Mouse (Mus musculus) right cerebral cortex, postnatal 10 days (tissue): ENCODE measurements around the gene Dhdds.

Source experiments
- DNase-seq, 2 experiments: peaks; one replicate each; pipeline ENCODE4 v3.0.0; 2021; ENCODE audit warnings: low spot score in 2 of 2

Dhdds gene

GRCm38 (mm10) chr4:134000466-134001438 is at the start of gene Dhdds:
TSS of gene Dhdds (minus strand) at chr4:134000918.
- DNase-seq, result peak; percentile 97 to 98

GRCm38 (mm10) chr4:134047648-134048047 is 46.9 kb upstream of the Dhdds start:
- no peak for DNase-seq

- DNase-seq, result no peak
These were observed 42.3 kb upstream of the Dhdds start for GRCm38 (mm10) chr4:134043041-134043440.

GRCm38 (mm10) chr4:134041317-134042123 is 40.8 kb upstream of the Dhdds start:
- peak in 1 of 2 experiments; percentile 45 for DNase-seq

- peak; percentile 81 to 88 for DNase-seq
These were observed 35.2 kb upstream of the Dhdds start for GRCm38 (mm10) chr4:134035953-134036352.

- no peak for DNase-seq
These were observed 25.1 kb upstream of the Dhdds start for GRCm38 (mm10) chr4:134025802-134026201.

DNA sequence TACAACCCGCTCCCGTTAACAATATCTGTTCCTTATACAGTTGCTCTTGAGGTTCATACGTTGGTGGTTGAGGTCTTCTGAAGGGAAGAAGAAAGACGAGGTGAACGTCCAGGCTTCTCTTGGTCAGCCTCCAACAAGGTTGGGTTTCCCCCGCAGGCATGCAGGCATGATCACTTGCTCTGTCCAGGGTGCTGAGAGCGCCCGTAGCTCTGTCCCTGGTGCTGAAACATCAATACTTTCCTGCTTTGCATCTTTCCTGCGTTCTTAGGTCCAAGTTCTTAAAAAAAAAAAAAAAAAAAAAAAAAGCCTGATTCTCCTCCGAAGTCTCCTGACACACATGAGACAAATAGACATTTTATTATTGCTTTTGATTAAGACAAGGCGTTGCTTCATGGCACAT is 19.9 kb upstream of the Dhdds start:
- DNase-seq, result no peak

- no peak for DNase-seq
These were observed 19.1 kb upstream of the Dhdds start for GRCm38 (mm10) chr4:134019641-134020351.

GRCm38 (mm10) chr4:134019210-134019609 is 18.5 kb upstream of the Dhdds start:
- DNase-seq, result no peak

GRCm38 (mm10) chr4:134018779-134019145 is 18.0 kb upstream of the Dhdds start, which contains the start of gene Lin28a:
TSS of gene Lin28a (minus strand) at chr4:134018841.
- DNase-seq, result no peak

GRCm38 (mm10) chr4:134018038-134018778 is 17.5 kb upstream of the Dhdds start:
- DNase-seq, result no peak

DNA sequence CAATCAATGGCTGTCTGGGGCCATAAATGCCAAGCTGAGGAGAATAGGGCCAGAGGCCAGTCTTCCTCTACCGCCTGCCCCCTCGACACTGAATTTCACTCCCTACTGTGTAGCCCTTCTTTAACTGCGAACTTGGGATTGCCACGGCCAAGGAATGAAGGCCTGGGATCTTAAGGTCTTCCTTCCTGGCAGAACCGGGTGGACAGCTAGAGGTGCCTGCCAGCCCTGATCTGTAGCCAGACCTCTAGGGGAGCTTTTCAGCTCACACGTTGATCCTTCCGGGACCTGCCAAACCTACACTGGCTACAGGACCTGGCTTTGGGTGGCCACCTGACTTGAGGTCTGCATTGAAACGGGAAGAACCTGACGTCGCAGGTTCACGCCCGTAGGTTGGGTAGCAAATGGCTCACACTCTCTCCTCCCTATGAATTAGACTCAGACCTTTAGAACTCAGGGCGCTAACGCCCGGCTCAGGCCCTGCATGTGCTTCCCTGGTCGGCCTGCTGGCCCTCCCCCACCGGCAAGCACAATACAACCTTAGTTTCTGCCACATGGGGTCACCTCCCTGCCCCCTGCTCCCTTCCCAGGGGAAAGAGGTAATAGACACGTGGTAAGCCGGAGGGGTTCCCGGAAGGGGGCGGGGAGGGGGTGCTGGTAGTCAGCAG is 16.6 kb upstream of the Dhdds start:
- no peak for DNase-seq

DNA sequence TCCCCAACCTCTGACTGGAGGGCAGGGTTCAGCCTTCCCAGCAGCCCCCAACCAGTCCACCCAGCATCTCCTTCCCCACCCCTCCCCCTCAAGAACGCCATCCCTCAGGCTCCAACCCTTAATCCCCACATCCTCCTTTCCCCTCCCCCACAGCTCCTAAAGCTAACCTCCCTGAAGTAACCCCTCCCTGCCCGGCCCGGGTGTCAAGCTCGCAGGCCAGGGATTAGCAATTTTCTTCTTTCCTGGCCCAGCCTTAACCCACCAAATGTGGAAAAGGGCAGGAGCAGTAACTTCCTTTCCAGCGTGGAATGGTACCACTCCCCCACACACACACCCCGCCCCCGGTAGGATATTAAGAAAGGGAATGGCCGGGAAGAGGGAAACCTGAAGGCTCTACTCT is 16.0 kb upstream of the Dhdds start:
- no peak for DNase-seq

DNA sequence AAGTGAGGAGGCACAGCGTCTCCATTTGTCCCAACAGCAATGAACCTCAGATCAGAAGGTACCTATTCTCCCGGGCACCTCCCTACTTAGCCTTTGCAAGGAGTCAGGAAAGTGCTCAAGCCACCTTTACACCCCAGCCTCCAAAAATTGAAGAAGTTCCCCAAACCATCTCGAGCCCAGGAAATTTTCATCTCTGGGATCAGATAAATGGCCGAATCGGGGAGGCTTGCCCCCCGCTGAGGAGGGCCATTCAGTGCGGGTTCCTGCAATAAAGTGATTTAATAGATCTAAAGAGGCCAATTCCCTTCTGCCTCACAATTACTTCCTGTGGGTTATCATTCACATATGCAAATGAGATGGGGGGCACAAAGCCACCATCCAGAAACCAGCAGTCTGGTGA is 15.5 kb upstream of the Dhdds start:
- DNase-seq, result no peak

DNA sequence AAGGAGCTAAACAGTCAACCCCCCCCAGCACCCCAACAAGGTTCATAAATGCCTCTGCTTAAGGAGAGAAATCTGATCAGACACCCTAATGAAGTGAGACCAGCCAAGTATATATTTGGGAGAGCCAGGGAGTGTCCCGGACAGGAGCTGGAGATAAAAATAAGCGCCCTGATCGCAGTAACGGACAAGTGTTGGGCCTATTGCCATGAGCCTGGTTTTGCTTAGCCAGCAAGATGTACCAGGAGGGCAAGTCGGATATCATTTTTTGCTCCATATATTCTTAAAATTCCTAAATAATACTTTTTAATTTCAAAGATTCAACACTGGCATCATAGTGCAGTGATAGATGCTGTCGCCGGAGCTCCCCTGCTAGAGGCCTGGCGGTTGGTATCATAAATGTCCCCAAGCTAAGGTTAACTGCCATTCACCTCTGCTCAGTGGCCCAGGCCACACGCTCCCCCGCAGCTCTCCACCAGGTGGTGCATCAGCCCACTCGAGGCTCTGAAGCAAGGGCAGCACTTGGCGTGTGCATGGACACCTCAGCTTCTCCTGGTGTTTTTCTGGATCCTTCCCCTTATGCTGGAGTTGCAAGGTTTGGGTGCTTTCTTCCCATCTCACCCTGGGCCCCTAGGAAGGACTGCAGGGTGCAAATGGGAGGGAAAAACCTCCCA is 12.3 kb upstream of the Dhdds start:
- DNase-seq, result no peak

DNA sequence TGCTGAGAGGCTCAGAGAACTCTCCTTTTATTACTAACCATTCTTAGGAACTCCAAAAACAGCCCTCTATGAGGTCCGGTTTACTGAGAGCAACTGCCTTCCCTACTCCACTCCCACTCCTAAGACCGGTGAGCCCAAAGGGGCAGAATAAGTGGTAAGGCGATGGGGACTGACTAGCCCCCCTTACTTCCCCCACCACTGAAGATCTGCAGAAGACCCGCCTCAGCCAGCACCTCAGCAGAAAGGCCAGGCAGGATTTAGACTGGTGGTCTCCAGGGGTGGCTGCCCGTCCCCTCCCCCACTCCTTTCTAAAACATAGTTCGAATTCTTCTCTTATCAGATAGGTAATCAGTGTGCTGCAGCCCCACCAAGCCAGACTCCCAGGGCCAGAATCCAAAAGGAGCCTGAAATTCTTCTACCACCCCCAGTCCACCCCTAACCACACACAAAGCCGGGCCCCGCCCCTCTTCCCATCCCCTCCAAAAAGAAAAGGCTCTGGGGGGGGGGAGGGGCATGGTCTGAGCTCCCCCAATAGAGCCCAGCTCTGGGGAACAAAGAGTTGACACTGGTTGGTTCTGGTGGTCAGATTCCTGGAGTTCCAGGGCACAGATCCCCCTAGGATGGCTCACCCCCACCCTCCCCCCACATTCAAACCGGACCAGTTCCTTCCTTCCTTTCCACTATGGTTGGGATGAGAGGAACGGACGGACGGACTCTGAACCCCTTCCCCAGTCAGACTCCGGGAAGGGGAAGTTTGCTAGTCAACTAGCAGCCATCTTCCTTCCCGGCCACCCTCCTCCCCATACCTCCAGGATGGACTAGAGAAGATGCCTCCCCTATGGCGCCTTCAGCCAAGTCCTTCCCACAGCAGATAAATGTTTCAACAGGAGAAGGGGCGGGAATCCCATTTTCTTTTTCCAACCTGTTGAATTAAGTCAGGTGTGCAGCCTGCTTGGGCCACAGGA is 11.0 kb upstream of the Dhdds start:
- DNase-seq, result no peak

GRCm38 (mm10) chr4:134009709-134010108 is 9.0 kb upstream of the Dhdds start:
- DNase-seq, result no peak

DNA sequence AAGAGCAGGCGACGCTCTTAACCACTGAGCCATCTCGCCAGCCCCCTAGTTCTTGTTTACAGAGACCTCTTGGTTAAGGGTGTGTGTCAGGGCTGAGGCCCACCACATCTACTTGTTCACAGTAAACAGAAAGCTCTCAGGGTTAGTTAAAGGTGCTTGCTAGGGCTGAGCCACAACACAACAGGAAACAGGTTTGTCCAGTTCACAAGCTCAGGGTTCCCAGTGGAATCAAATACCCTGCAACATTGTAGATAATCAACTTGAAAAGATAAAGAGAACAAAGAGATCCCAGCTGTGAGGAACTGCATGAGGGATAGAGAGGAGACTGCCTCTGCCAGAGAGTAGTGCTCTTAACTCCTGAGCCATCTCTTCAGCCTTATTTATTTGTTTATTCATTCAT is 6.1 kb upstream of the Dhdds start:
- no peak for DNase-seq
